Mouse (Mus musculus) cerebellum, adult 11 months (tissue): ENCODE data around the gene Safb2.

Experiments
- DNase-seq: peaks from one replicate; pipeline ENCODE4 v3.0.0; 2022

The Safb2 gene

GRCm38 (mm10) chr17:56514916-56515315 is 69.5 kb downstream of the Safb2 start:
- DNase-seq = no peak

DNA sequence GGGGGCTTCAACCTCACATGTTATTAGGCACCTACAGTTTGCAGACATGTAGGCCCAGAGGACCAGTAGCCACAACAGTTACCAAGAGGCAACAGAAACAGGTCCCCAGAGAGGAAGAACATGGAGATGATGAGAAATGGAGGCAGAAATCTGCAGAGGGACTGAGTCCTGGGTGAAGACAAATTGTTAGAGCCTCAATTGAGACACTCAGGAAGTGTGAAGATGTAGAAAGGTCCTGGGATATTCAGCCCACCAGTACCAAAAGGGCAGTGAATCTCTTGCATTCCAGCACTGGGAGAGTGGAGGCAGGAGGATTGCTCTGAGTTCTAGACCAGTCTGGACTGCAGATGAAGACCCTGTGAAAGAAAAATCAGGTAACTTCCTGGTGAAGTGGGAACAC is 70.1 kb downstream of the Safb2 start:
- DNase-seq = no peak

DNA sequence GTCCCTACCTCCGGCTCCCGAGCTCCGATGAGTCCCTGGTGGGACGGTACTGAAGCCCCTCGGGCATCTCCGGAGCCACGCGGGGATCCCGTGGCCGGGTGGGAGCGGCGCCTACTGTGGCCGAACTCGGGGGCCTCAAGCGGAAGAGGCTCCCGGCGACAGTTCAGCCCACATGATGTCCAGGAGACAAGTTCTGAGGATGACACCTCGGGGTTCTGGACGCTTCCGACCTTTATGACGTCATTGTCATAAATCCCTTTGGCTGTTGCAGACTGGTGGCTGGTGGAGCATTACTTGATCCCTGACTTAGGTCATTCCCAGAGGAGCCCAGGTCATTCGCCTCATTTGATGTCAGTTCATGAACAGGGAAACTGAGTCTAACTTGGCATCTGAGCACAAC is 72.1 kb downstream of the Safb2 start, which contains the start of gene Znrf4:
TSS of gene Znrf4 (minus strand) at position 122 of the 400 bp plus-strand sequence.
- no peak for DNase-seq

DNA sequence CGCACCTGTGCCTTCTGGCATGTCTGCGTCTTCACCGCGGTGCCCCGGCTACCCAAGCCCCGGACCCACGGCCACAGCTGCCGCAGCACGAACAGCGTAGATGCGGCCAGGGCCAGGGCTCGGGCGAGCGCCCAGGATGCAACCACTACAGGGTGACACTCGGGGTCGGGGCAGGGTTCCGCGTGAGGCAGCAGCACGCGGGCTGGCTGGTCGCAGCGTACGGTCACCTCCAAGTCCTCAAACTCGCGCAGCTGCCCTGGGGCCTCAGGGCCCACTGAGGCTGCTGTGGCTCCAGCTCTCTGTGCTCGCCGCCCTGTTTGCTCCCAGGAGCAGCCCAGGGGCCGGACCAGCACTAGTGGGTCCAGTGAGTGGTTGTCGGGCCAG is 72.7 kb downstream of the Safb2 start:
- no peak for DNase-seq

- DNase-seq = peak; percentile 31
Measured at GRCm38 (mm10) chr17:56510970-56511706, 73.2 kb downstream of the Safb2 start.
